Mouse (Mus musculus): ENCODE results near the gene Tmem200a.

DNA sequence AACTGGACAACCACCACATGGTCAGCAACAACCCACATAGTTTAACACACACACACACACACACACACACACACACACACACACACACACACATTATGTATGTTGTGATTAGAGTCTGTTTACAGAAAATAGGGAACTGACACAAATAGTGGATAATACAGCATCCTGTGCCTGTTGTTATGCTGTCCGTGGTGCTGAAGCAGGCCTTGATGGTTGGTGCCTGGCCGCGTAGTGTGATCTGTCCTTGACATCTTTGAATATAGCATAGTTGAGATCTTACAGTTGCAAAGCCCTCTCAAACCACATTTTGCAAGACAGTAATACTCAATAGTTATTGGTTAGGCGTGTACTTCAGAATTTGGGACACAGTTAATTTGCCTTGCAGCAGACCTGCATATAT is 3.2 kb upstream of the Tmem200a start:
- TF ChIP-seq CTCF (IDR thresholded peaks at IDR 0.05; ENCODE audit: low read depth), result no peak
- TF ChIP-seq EP300 (IDR thresholded peaks at IDR 0.05; ENCODE audit: low read depth), result no peak
